Mouse (Mus musculus): Measurements from ENCODE around the gene Ctsll3. TPM values are rescaled to one million over a fixed set of nuclear protein-coding genes. Genes with fewer than 3 reads are reported as not detected.

Ctsll3 gene
- polyA plus RNA-seq, 1 experiment from 2014 or later: not detected

GRCm38 (mm10) chr13:60809690-60810089 lies 7.0 kb upstream of the Ctsll3 start:
- ChIA-PET CTCF (no interaction called here), POLR2A (no interaction called here)
- H3K27me3 ChIP-seq: no peaks in the 10 kb centered on the region
- no peak for TF ChIP-seq CTCF (IDR thresholded peaks at IDR 0.05)
- no peak for ATAC-seq
- no peak for DNase-seq (ENCODE audit: low read depth, low spot score)
- in situ Hi-C loops (cut with MboI; ENCODE audit: low pct_unique_long_range_greater_than_20kb): no loop called here

GRCm38 (mm10) chr13:60789466-60789865 lies 13.2 kb downstream of the Ctsll3 start:
- in situ Hi-C loops (cut with MboI; ENCODE audit: low pct_unique_long_range_greater_than_20kb): no loop called here
- ChIA-PET POLR2A (no interaction called here), CTCF (no interaction called here)
- H3K27me3 ChIP-seq: peaks cover 13% of the 10 kb centered on the region
- TF ChIP-seq CTCF (IDR thresholded peaks at IDR 0.05): no peak
- no peak for ATAC-seq
- DNase-seq (ENCODE audit: low read depth, low spot score): no peak

- DNase-seq (ENCODE audit: low read depth, low spot score): no peak
- H3K27me3 ChIP-seq: peaks cover 3% of the 10 kb centered on the region
- no peak for TF ChIP-seq CTCF (IDR thresholded peaks at IDR 0.05)
- ATAC-seq: no peak
- in situ Hi-C loops (cut with MboI; ENCODE audit: low pct_unique_long_range_greater_than_20kb): no loop called here
- CTCF ChIA-PET: no interaction called here
- POLR2A ChIA-PET: interaction anchor here (1.0 kb wide), 1 partner anchor 8 kb away, joined by 3 read pairs; no protein-coding TSS in a partner anchor
These were observed 16.4 kb downstream of the Ctsll3 start, which contains the start of gene BC051665 for GRCm38 (mm10) chr13:60786264-60786663. TSS of gene BC051665 (minus strand) at chr13:60786364.

- in situ Hi-C loops (cut with MboI; ENCODE audit: low pct_unique_long_range_greater_than_20kb): no loop called here
- ATAC-seq: no peak
- DNase-seq (ENCODE audit: low read depth, low spot score): no peak
- no peak for TF ChIP-seq CTCF (IDR thresholded peaks at IDR 0.05)
- no peaks in the 10 kb centered on the region for H3K27me3 ChIP-seq
- POLR2A ChIA-PET: no interaction called here
- CTCF ChIA-PET: no interaction called here
These were observed 19.3 kb downstream of the Ctsll3 start for GRCm38 (mm10) chr13:60783301-60783700.

GRCm38 (mm10) chr13:60780534-60780933 lies 22.1 kb downstream of the Ctsll3 start:
- peaks cover 5% of the 10 kb centered on the region for H3K27me3 ChIP-seq
- in situ Hi-C loops (cut with MboI; ENCODE audit: low pct_unique_long_range_greater_than_20kb): no loop called here
- ATAC-seq (no peak), DNase-seq (ENCODE audit: low read depth, low spot score) (no peak)
- ChIA-PET POLR2A (no interaction called here), CTCF (no interaction called here)
- no peak for TF ChIP-seq CTCF (IDR thresholded peaks at IDR 0.05)

GRCm38 (mm10) chr13:60761161-60761560 lies 41.5 kb downstream of the Ctsll3 start:
- TF ChIP-seq CTCF (IDR thresholded peaks at IDR 0.05): no peak
- ChIA-PET POLR2A (no interaction called here), CTCF (interaction anchor here (1.0 kb wide), 1 partner anchor 12 kb away, joined by 3 read pairs; no protein-coding TSS in a partner anchor)
- in situ Hi-C loops (cut with MboI; ENCODE audit: low pct_unique_long_range_greater_than_20kb): loop anchor here (5.0 to 25.0 kb wide), 3 partner anchors 56 to 1226 kb away; no protein-coding TSS in a partner anchor
- no peak for DNase-seq (ENCODE audit: low read depth, low spot score)
- no peaks in the 10 kb centered on the region for H3K27me3 ChIP-seq
- no peak for ATAC-seq

GRCm38 (mm10) chr13:60760392-60760791 lies 42.3 kb downstream of the Ctsll3 start:
- TF ChIP-seq CTCF (IDR thresholded peaks at IDR 0.05): no peak
- CTCF ChIA-PET: interaction anchor here (0.9 to 1.3 kb wide), 2 partner anchors 12 to 14 kb away, joined by 4 read pairs; no protein-coding TSS in a partner anchor
- POLR2A ChIA-PET: no interaction called here
- in situ Hi-C loops (cut with MboI; ENCODE audit: low pct_unique_long_range_greater_than_20kb): loop anchor here (5.0 to 25.0 kb wide), 3 partner anchors 57 to 1227 kb away; no protein-coding TSS in a partner anchor
- ATAC-seq (no peak), DNase-seq (ENCODE audit: low read depth, low spot score) (no peak)
- no peaks in the 10 kb centered on the region for H3K27me3 ChIP-seq

GRCm38 (mm10) chr13:60759136-60759535 lies 43.5 kb downstream of the Ctsll3 start:
- TF ChIP-seq CTCF (IDR thresholded peaks at IDR 0.05): peak; percentile 92
- H3K27me3 ChIP-seq: no peaks in the 10 kb centered on the region
- in situ Hi-C loops (cut with MboI; ENCODE audit: low pct_unique_long_range_greater_than_20kb): loop anchor here (25.0 kb wide), 1 partner anchor 1228 kb away; no protein-coding TSS in a partner anchor
- CTCF ChIA-PET: interaction anchor here (0.7 to 5.0 kb wide), 9 partner anchors 12 to 482 kb away, joined by 3 to 50 read pairs (median 3); partner anchors contain the start of gene Ctsll3
- no peak for DNase-seq (ENCODE audit: low read depth, low spot score)
- peak; percentile 51 for ATAC-seq
- POLR2A ChIA-PET: no interaction called here

GRCm38 (mm10) chr13:60757292-60757691 lies 45.4 kb downstream of the Ctsll3 start:
- no peak for TF ChIP-seq CTCF (IDR thresholded peaks at IDR 0.05)
- in situ Hi-C loops (cut with MboI; ENCODE audit: low pct_unique_long_range_greater_than_20kb): loop anchor here (25.0 kb wide), 1 partner anchor 1230 kb away; no protein-coding TSS in a partner anchor
- POLR2A ChIA-PET: no interaction called here
- no peaks in the 10 kb centered on the region for H3K27me3 ChIP-seq
- ATAC-seq: no peak
- CTCF ChIA-PET: interaction anchor here (2.5 to 5.0 kb wide), 2 partner anchors 10 to 63 kb away, joined by 14 to 50 read pairs; no protein-coding TSS in a partner anchor
- DNase-seq (ENCODE audit: low read depth, low spot score): no peak

GRCm38 (mm10) chr13:60755251-60755650 lies 47.4 kb downstream of the Ctsll3 start:
- ChIA-PET CTCF (interaction anchor here (1.0 to 5.0 kb wide), 2 partner anchors 8 to 65 kb away, joined by 4 to 50 read pairs; no protein-coding TSS in a partner anchor), POLR2A (interaction anchor here (0.5 kb wide), 1 partner anchor 12 kb away, joined by 3 read pairs; no protein-coding TSS in a partner anchor)
- in situ Hi-C loops (cut with MboI; ENCODE audit: low pct_unique_long_range_greater_than_20kb): loop anchor here (25.0 kb wide), 1 partner anchor 1232 kb away; no protein-coding TSS in a partner anchor
- H3K27me3 ChIP-seq: no peaks in the 10 kb centered on the region
- DNase-seq (ENCODE audit: low read depth, low spot score) (no peak), ATAC-seq (no peak)
- TF ChIP-seq CTCF (IDR thresholded peaks at IDR 0.05): no peak

- DNase-seq (ENCODE audit: low read depth, low spot score) (no peak), ATAC-seq (no peak)
- ChIA-PET POLR2A (no interaction called here), CTCF (interaction anchor here (1.2 kb wide), 1 partner anchor 490 kb away, joined by 3 read pairs; no protein-coding TSS in a partner anchor)
- in situ Hi-C loops (cut with MboI; ENCODE audit: low pct_unique_long_range_greater_than_20kb): loop anchor here (25.0 kb wide), 1 partner anchor 1234 kb away; no protein-coding TSS in a partner anchor
- no peaks in the 10 kb centered on the region for H3K27me3 ChIP-seq
- no peak for TF ChIP-seq CTCF (IDR thresholded peaks at IDR 0.05)
These were observed 49.4 kb downstream of the Ctsll3 start for GRCm38 (mm10) chr13:60753216-60753615.

All from Patski (cell line).